Mouse (Mus musculus) lung, postnatal 0 days (tissue): Measurements from ENCODE around the gene Sh3bp1. TPM values are rescaled to one million over a fixed set of nuclear protein-coding genes. Genes with fewer than 3 reads are reported as not detected.

Experiments used
- ATAC-seq: fragments of 200-750 bp; cut with Nextera tagmentation; 2 replicates; pipeline ENCODE4 v1.8.0; 2017; ENCODE audit warnings: moderate library complexity
- DNase-seq: peaks from one replicate; pipeline ENCODE4 v3.0.0-alpha.2; 2016; ENCODE audit warnings: low spot score
- H3K27ac ChIP-seq: fragments of 300-500 bp; sonication (generic); 2 replicates; pipeline ENCODE4 v1.5.1; 2014; ENCODE audit warnings: antibody characterized with exemption, mild to moderate bottlenecking, low read length, mixed read lengths
- H3K27me3 ChIP-seq: fragments of 300-500 bp; sonication (generic); replicated peaks from 2 replicates; pipeline ENCODE4 v1.6.1; 2014; ENCODE audit warnings: low read length, mixed read lengths; ENCODE audit not compliant: insufficient read depth
- H3K36me3 ChIP-seq: fragments of 300-500 bp; sonication (generic); 2 replicates; pipeline ENCODE4 v1.6.1; 2014; ENCODE audit warnings: low read length, mixed read lengths; ENCODE audit not compliant: insufficient read depth
- H3K4me1 ChIP-seq: fragments of 300-500 bp; sonication (generic); 2 replicates; pipeline ENCODE4 v1.6.1; 2014; ENCODE audit warnings: antibody characterized with exemption, low read depth, low read length, mixed read lengths; ENCODE audit not compliant: insufficient read depth
- H3K4me2 ChIP-seq: fragments of 300-500 bp; sonication (generic); replicated peaks from 2 replicates; pipeline ENCODE4 v1.6.1; 2014; ENCODE audit warnings: low read depth, mild to moderate bottlenecking, low read length, moderate library complexity, mixed read lengths
- H3K4me3 ChIP-seq: fragments of 300-500 bp; sonication (generic); 2 replicates; pipeline ENCODE4 v1.5.1; 2014; ENCODE audit warnings: low read depth, low read length
- H3K9ac ChIP-seq: fragments of 300-500 bp; sonication (generic); replicated peaks from 2 replicates; pipeline ENCODE4 v1.6.1; 2014; ENCODE audit warnings: low read depth, mild to moderate bottlenecking
- H3K9me3 ChIP-seq: fragments of 300-500 bp; sonication (generic); 2 replicates; pipeline ENCODE4 v1.6.1; 2016; ENCODE audit warnings: low read length, mixed read lengths
- CTCF ChIP-seq: IDR thresholded peaks from 2 replicates; pipeline ENCODE4 v1.5.1; 2016; ENCODE audit warnings: antibody characterized with exemption, mild to moderate bottlenecking
- EP300 ChIP-seq: IDR thresholded peaks from 2 replicates; pipeline ENCODE4 v1.6.1; 2016; ENCODE audit warnings: antibody characterized with exemption, mild to moderate bottlenecking, control low read depth
- WGBS: fragments of 180-500 bp; shearing (Covaris S2); extraction: QIAGEN DNeasy Blood & Tissue Kit; methylation state at CpG from one replicate; pipeline ENCODE4 v1.1.7; 2014; 5-methylcytosine and 5-hydroxymethylcytosine counted together
- polyA plus RNA-seq: library from polyadenylated mRNA; unstranded; fragments of >200 nt; fragmentation: Nextera tagmentation; extraction: Ambion mirVana; gene quantifications from 2 replicates; pipeline ENCODE4 v1.2.1, GENCODE M21; 2015

Sh3bp1 gene
- polyA plus RNA-seq: 12.7 and 12.8 TPM in 2 replicates

GRCm38 (mm10) chr15:78899740-78900584, at the start of gene Sh3bp1:
Gene Sh3bp1 (plus strand): TSS chr15:78899768.
- DNase-seq: peak; percentile 79
- Histone ChIP-seq H3K9me3 (no peaks in the 10 kb centered on the region), H3K36me3 (peaks cover 8% of the 10 kb centered on the region; the same call in 1 of the 2 replicates), H3K4me2 (peak within 1 kb of the TSS; percentile 91), H3K4me1 (peaks cover 23% of the 10 kb centered on the region), H3K9ac (peak within 1 kb of the TSS; percentile 58), H3K27ac (peak within 1 kb of the TSS; percentile 62), H3K4me3 (peak within 1 kb of the TSS; percentile 69), H3K27me3 (no peaks in the 10 kb centered on the region)
- peak; percentile 40 for ATAC-seq
- 2% methylated on average over 38 of the region's 47 CpGs for WGBS
- TF ChIP-seq EP300 (no peak), CTCF (no peak)

DNA sequence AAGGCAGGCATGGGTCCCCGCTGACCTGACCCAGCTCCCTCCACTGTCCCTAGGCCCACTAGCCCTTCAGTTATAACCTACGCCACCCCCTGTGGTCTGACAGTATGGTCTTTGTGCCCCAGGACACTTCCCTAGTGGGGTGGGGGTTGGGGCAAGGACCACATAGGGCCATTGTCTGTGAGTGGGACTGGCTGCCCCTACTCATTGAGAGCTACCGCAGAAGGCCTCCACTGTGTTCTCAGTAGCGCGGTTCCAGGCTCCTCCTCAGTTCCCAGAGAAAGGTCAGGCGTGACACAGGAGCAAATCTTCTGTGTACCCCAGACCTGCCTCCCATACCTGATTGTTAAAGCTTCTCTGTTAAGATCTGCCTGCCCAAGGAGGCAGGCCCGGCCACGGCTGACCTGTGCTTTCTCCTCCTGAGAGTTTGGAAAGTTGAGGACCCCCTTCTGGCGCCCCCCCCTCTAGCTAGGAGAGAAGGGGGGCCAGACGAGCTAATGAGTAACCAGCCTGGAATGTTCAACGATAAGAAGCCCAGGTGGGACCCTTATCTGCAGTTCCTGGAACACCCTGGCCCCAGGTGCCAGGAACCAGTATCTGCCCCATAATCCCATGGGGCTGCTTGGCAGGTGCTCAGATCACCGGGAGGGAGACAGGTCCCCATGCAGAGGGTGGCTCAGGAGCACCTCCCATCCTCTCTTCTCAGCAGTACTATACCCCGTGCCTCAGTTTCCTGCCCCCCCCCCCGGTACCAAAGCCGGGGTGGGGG, 49.3 kb upstream of the Sh3bp1 start:
- DNase-seq (no peak), ATAC-seq (peak; percentile 1; the same call in 1 of the 2 replicates)
- H3K9me3 ChIP-seq: no peaks in the 10 kb centered on the region
- no peak overlapping the region for H3K4me2 ChIP-seq
- WGBS: 49% methylated on average over 14 of the region's 15 CpGs
- 0 out of 2 replicates have a peak overlapping the region, but pooled peaks have one; percentile 16 for H3K27ac ChIP-seq
- no peak overlapping the region for H3K4me3 ChIP-seq
- peaks cover 24% of the 10 kb centered on the region; the same call in 1 of the 2 replicates for H3K36me3 ChIP-seq
- TF ChIP-seq CTCF (no peak), EP300 (0 out of 2 replicates have a peak, but pooled peaks have one; percentile 23)
- H3K27me3 ChIP-seq: no peaks in the 10 kb centered on the region
- peaks cover 25% of the 10 kb centered on the region for H3K4me1 ChIP-seq
- H3K9ac ChIP-seq: no peak overlapping the region

- ATAC-seq (no peak), DNase-seq (peak; percentile 36)
- no peak for TF ChIP-seq CTCF
- no peak for TF ChIP-seq EP300
- Histone ChIP-seq H3K4me2 (no peak overlapping the region), H3K9ac (no peak overlapping the region), H3K27me3 (no peaks in the 10 kb centered on the region), H3K36me3 (peaks cover 24% of the 10 kb centered on the region; the same call in 1 of the 2 replicates), H3K4me3 (no peak overlapping the region), H3K4me1 (peaks cover 18% of the 10 kb centered on the region), H3K27ac (0 out of 2 replicates have a peak overlapping the region, but pooled peaks have one; percentile 26), H3K9me3 (no peaks in the 10 kb centered on the region)
- WGBS: 23% methylated on average over 6 of the region's 6 CpGs
Measured at GRCm38 (mm10) chr15:78850944-78851343, 48.6 kb upstream of the Sh3bp1 start.

- no peak overlapping the region for H3K4me2 ChIP-seq
Measured at GRCm38 (mm10) chr15:78851505-78852153, 47.9 kb upstream of the Sh3bp1 start.

GRCm38 (mm10) chr15:78855303-78855965, 44.1 kb upstream of the Sh3bp1 start, which contains the start of gene Lgals2:
Gene Lgals2 (minus strand): TSS chr15:78855529.
- H3K9ac ChIP-seq: no peak within 1 kb of the TSS
- no peak within 1 kb of the TSS for H3K4me2 ChIP-seq
- no peak for DNase-seq
- H3K36me3 ChIP-seq: no peaks in the 10 kb centered on the region
- H3K27ac ChIP-seq: no peak within 1 kb of the TSS
- H3K4me3 ChIP-seq: no peak within 1 kb of the TSS
- no peak for ATAC-seq
- no peaks in the 10 kb centered on the region for H3K9me3 ChIP-seq
- 59% methylated on average over 8 of the region's 8 CpGs for WGBS
- TF ChIP-seq CTCF (no peak), EP300 (no peak)
- no peaks in the 10 kb centered on the region for H3K27me3 ChIP-seq
- peaks cover 4% of the 10 kb centered on the region for H3K4me1 ChIP-seq

More at GRCm38 (mm10) chr15:78851505-78852153, 47.9 kb upstream of the Sh3bp1 start:
- 9% methylated on average over 13 of the region's 13 CpGs for WGBS
- no peak overlapping the region for H3K9ac ChIP-seq
- H3K4me1 ChIP-seq: peaks cover 14% of the 10 kb centered on the region
- 0 out of 2 replicates have a peak overlapping the region, but pooled peaks have one; percentile 26 for H3K27ac ChIP-seq
- DNase-seq (peak; percentile 95), ATAC-seq (peak; percentile 86)
- H3K27me3 ChIP-seq: no peaks in the 10 kb centered on the region
- TF ChIP-seq EP300: no peak
- peak; percentile 96 for TF ChIP-seq CTCF
- H3K36me3 ChIP-seq: peaks cover 19% of the 10 kb centered on the region; the same call in 1 of the 2 replicates
- no peaks in the 10 kb centered on the region for H3K9me3 ChIP-seq
- H3K4me3 ChIP-seq: no peak overlapping the region
